Comparison of ENCODE assay signal across 1 mouse cellular context in genomic region chr5:114410429-114410828, GRCm38 (mm10).
TF ChIP-seq lines count a peak whose summit lies in the region.

No protein-coding gene starts in this region.

TF ChIP-seq in myocyte, 11 proteins besides CTCF, POLR2A, EP300 and RAD21:
- peak in 2 of 3 experiments; percentile 42 to 62 for TF ChIP-seq MYOD1 (IDR thresholded peaks at IDR 0.05; ENCODE audit: control insufficient read depth in 1 of 3, insufficient read length in 2 of 3, low read depth in 2 of 3)
- TF ChIP-seq MYOG (IDR thresholded peaks at IDR 0.05; ENCODE audit: control insufficient read depth in 1 of 3, insufficient read depth in 1 of 3, insufficient read length in 2 of 3, low read depth in 2 of 3), result peak in 2 of 3 experiments; percentile 53 to 71
- no peak for TF ChIP-seq POLR2AphosphoS2 (IDR thresholded peaks at IDR 0.05; ENCODE audit: insufficient read length, low read depth)
- no peak for TF ChIP-seq TCF3 (IDR thresholded peaks at IDR 0.05; ENCODE audit: insufficient read length, low read depth)
- no peak for TF ChIP-seq SRF (IDR thresholded peaks at IDR 0.05; ENCODE audit: control insufficient read depth, insufficient read length, low read depth)
- TF ChIP-seq E2F4 (IDR thresholded peaks at IDR 0.05; ENCODE audit: insufficient read depth), result no peak
- TF ChIP-seq MAX (IDR thresholded peaks at IDR 0.05; ENCODE audit: low read depth), result no peak
- TF ChIP-seq REST (IDR thresholded peaks at IDR 0.05; ENCODE audit: insufficient read depth, insufficient read length), result no peak
- no peak for TF ChIP-seq USF1 (IDR thresholded peaks at IDR 0.05; ENCODE audit: low read depth)
